Mouse (Mus musculus): ENCODE measurements around the gene Rad51d. TPM values are rescaled to one million over a fixed set of nuclear protein-coding genes. Genes with fewer than 3 reads are reported as not detected.
A peak's percentile ranks its signal among the peaks of the same experiment; 100 is the strongest.

Gene Rad51d
- polyA plus RNA-seq, 2 experiments = 3.5 to 6.8 TPM

GRCm38 (mm10) chr11:82914711-82915352, 24.4 kb upstream of the Rad51d start:
- Histone ChIP-seq H3K27me3 (ENCODE audit: control insufficient read depth, insufficient read depth, low read length) (no peaks in the 10 kb centered on the region), H3K4me1 (replicated peaks; ENCODE audit: control insufficient read depth in 2 of 2, insufficient read depth in 2 of 2, low read length in 1 of 2) (no peaks in the 10 kb centered on the region), H3K4me3 (ENCODE audit: insufficient read depth in 1 of 2, low read depth in 2 of 2, low read length in 2 of 2) (no peak overlapping the region), H3K9me3 (ENCODE audit: control insufficient read depth, low read length) (no peaks in the 10 kb centered on the region), H3K36me3 (replicated peaks; ENCODE audit: control insufficient read depth, insufficient read depth, low read depth) (no peaks in the 10 kb centered on the region), H3K27ac (no peak overlapping the region), H3K9ac (replicated peaks) (no peak overlapping the region), H3K4me2 (ENCODE audit: low read depth) (peak overlapping the region; percentile 19; the same call in 1 of the 2 replicates)
- ATAC-seq (ENCODE audit: insufficient read depth) (no peak), DNase-seq (ENCODE audit: low read depth in 3 of 3, low spot score in 3 of 3) (peak; percentile 22 to 42 (median 26))
- peak; percentile 99 for TF ChIP-seq CTCF (IDR thresholded peaks at IDR 0.05; ENCODE audit: low read depth)
- no peak for TF ChIP-seq EP300 (IDR thresholded peaks at IDR 0.05; ENCODE audit: low read depth)
- WGBS (ENCODE audit: insufficient replicate concordance) = 7% methylated on average over 16 of the region's 16 CpGs

- H3K4me3 ChIP-seq (ENCODE audit: insufficient read depth in 1 of 2, low read depth in 2 of 2, low read length in 2 of 2) = no peak overlapping the region
- DNase-seq (ENCODE audit: low read depth in 3 of 3, low spot score in 3 of 3) = no peak
- 49% methylated on average over 11 of the region's 11 CpGs for WGBS (ENCODE audit: insufficient replicate concordance)
- no peaks in the 10 kb centered on the region for H3K27me3 ChIP-seq (ENCODE audit: control insufficient read depth, insufficient read depth, low read length)
- H3K4me2 ChIP-seq (ENCODE audit: low read depth) = no peak overlapping the region
- no peaks in the 10 kb centered on the region for H3K9me3 ChIP-seq (ENCODE audit: control insufficient read depth, low read length)
- no peak for TF ChIP-seq EP300 (IDR thresholded peaks at IDR 0.05; ENCODE audit: low read depth)
- TF ChIP-seq CTCF (IDR thresholded peaks at IDR 0.05; ENCODE audit: low read depth) = no peak
- no peak overlapping the region for H3K27ac ChIP-seq
- no peak overlapping the region for H3K9ac ChIP-seq (replicated peaks)
- H3K4me1 ChIP-seq (replicated peaks; ENCODE audit: control insufficient read depth in 2 of 2, insufficient read depth in 2 of 2, low read length in 1 of 2) = peaks cover 0 to 3% of the 10 kb centered on the region in 2 experiments; a peak in 3 of 4 replicates
- ATAC-seq (ENCODE audit: insufficient read depth) = no peak
- H3K36me3 ChIP-seq (replicated peaks; ENCODE audit: control insufficient read depth, insufficient read depth, low read depth) = no peaks in the 10 kb centered on the region
These were observed 20.4 kb upstream of the Rad51d start for GRCm38 (mm10) chr11:82910679-82911389.

- ATAC-seq (ENCODE audit: insufficient read depth) (no peak), DNase-seq (ENCODE audit: low read depth in 3 of 3, low spot score in 3 of 3) (no peak)
- 65% methylated on average over 4 of the region's 4 CpGs for WGBS (ENCODE audit: insufficient replicate concordance)
- Histone ChIP-seq H3K27me3 (ENCODE audit: control insufficient read depth, insufficient read depth, low read length) (no peaks in the 10 kb centered on the region), H3K4me1 (replicated peaks; ENCODE audit: control insufficient read depth in 2 of 2, insufficient read depth in 2 of 2, low read length in 1 of 2) (peaks cover 0 to 3% of the 10 kb centered on the region in 2 experiments; a peak in 3 of 4 replicates), H3K4me2 (ENCODE audit: low read depth) (no peak within 1 kb of the TSS), H3K4me3 (ENCODE audit: insufficient read depth in 1 of 2, low read depth in 2 of 2, low read length in 2 of 2) (no peak within 1 kb of the TSS), H3K27ac (no peak within 1 kb of the TSS), H3K36me3 (replicated peaks; ENCODE audit: control insufficient read depth, insufficient read depth, low read depth) (no peaks in the 10 kb centered on the region), H3K9me3 (ENCODE audit: control insufficient read depth, low read length) (no peaks in the 10 kb centered on the region), H3K9ac (replicated peaks) (no peak within 1 kb of the TSS)
- TF ChIP-seq EP300 (IDR thresholded peaks at IDR 0.05; ENCODE audit: low read depth) = no peak
- TF ChIP-seq CTCF (IDR thresholded peaks at IDR 0.05; ENCODE audit: low read depth) = no peak
These were observed 19.8 kb upstream of the Rad51d start, which contains the start of gene Unc45b for GRCm38 (mm10) chr11:82910250-82910649. Gene Unc45b, plus strand, starts transcription at chr11:82910550.

- DNase-seq (ENCODE audit: low read depth in 3 of 3, low spot score in 3 of 3) = no peak
- peaks cover 0 to 3% of the 10 kb centered on the region in 2 experiments; a peak in 3 of 4 replicates for H3K4me1 ChIP-seq (replicated peaks; ENCODE audit: control insufficient read depth in 2 of 2, insufficient read depth in 2 of 2, low read length in 1 of 2)
- peaks cover 10% of the 10 kb centered on the region for H3K36me3 ChIP-seq (replicated peaks; ENCODE audit: control insufficient read depth, insufficient read depth, low read depth)
- no peak for ATAC-seq (ENCODE audit: insufficient read depth)
- no peaks in the 10 kb centered on the region for H3K9me3 ChIP-seq (ENCODE audit: control insufficient read depth, low read length)
- H3K27me3 ChIP-seq (ENCODE audit: control insufficient read depth, insufficient read depth, low read length) = no peaks in the 10 kb centered on the region
- TF ChIP-seq CTCF (IDR thresholded peaks at IDR 0.05; ENCODE audit: low read depth) (no peak), EP300 (IDR thresholded peaks at IDR 0.05; ENCODE audit: low read depth) (no peak)
- peak overlapping the region; percentile 82 for H3K4me2 ChIP-seq (ENCODE audit: low read depth)
- H3K9ac ChIP-seq (replicated peaks) = peak overlapping the region; percentile 56
- 40% methylated on average over 10 of the region's 10 CpGs for WGBS (ENCODE audit: insufficient replicate concordance)
- H3K4me3 ChIP-seq (ENCODE audit: insufficient read depth in 1 of 2, low read depth in 2 of 2, low read length in 2 of 2) = peak overlapping the region; percentile 20 to 82; a peak in 3 of 4 replicates
- no peak overlapping the region for H3K27ac ChIP-seq
These were observed 18.2 kb upstream of the Rad51d start for GRCm38 (mm10) chr11:82908608-82908989.

Data from liver, embryonic 14.5 days (tissue).